ENCODE assay signal across 29 mouse cellular contexts in the genomic region with DNA sequence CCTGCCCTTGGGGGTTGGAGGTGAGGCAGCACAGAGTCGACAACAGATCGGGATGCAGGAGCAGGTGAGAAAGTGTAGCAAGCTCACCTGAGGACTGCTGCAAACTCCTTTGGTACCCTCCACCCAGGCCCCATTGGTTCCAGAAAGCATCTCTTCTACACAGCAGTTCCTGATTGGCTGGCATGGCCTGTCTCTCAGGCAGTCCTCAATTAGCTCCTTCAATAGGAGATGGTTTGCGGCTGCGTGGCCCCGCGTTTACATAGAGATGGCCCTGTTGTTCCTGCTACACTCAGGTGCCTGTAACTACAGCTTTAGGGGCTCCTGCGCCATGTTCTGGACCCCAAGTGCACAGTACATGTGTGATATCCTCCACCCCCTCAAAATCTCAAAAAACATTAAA. TPM values are rescaled to one million over a fixed set of nuclear protein-coding genes. Genes with fewer than 3 reads are reported as not detected.
DNase-seq lines count a peak whose midpoint lies in the region; TF ChIP-seq lines count a peak whose summit lies in the region.
"Had no signal": no experiment of that assay in that cellular context is flagged by ENCODE, and none has a peak within 500 bp of the region (broad histone marks: within the 10 kb centered on the region; RNA-seq: fewer than 3 reads in every experiment).

No protein-coding gene starts in this region.

- H3K9ac ChIP-seq in ES-E14 (ENCODE audit: insufficient read depth, low read depth, low read length, poor library complexity, severe bottlenecking), result no peak overlapping the region; the same call in 1 of the 2 replicates
- H3K9ac ChIP-seq: embryonic facial prominence, embryonic 13.5 days; forebrain, postnatal 0 days; hindbrain, embryonic 12.5 days; hindbrain, embryonic 15.5 days had no signal

- no peaks in the 10 kb centered on the region for H3K36me3 ChIP-seq in ES-E14 (ENCODE audit: control insufficient read depth, insufficient read depth, low read length, poor library complexity, severe bottlenecking)
- H3K36me3 ChIP-seq: embryonic facial prominence, embryonic 10.5 days; embryonic facial prominence, embryonic 13.5 days; hindbrain, embryonic 12.5 days; hindbrain, embryonic 15.5 days had no signal

- peaks cover 12 to 31% of the 10 kb centered on the region in 2 experiments for H3K4me1 ChIP-seq in ES-E14 (ENCODE audit: control insufficient read depth in 2 of 2, insufficient read depth in 2 of 2, low read length in 2 of 2, poor library complexity in 1 of 2)

- DNase-seq in retina, postnatal 1 day, result peak; percentile 15
- no peak for DNase-seq in retina, embryonic 14.5 days (ENCODE audit: low spot score)
- DNase-seq in ES-E14 (ENCODE audit: low read depth, low spot score) (no peak), ZHBTc4 (ENCODE audit: low read depth, low spot score) (peak; percentile 53)
- DNase-seq in kidney, postnatal 25 days, result no peak
- no peak for DNase-seq in adrenal gland, postnatal 36 days
- DNase-seq: adrenal gland, adult 2 months; adrenal gland, postnatal 14 days; B cell, adult 2 months; cerebellum, adult 11-12 months; cerebellum, adult 8-10 months; cerebellum, postnatal 10 days; cerebellum, postnatal 36 days; embryo, embryonic 11 days; forebrain, postnatal 0 days; gastrocnemius, adult 2 months; gastrocnemius, postnatal 14 days; heart, adult 11 months had no signal

- H3K4me3 ChIP-seq in ES-E14 (ENCODE audit: insufficient read depth in 1 of 2, low read depth in 1 of 2, low read length in 2 of 2, poor library complexity in 1 of 2, severe bottlenecking in 1 of 2), result no peak overlapping the region
- H3K4me3 ChIP-seq: embryonic facial prominence, embryonic 10.5 days; embryonic facial prominence, embryonic 13.5 days; erythroblast, embryonic 14.5 days; gastrocnemius, adult 2 months; hindbrain, embryonic 12.5 days; hindbrain, embryonic 15.5 days had no signal

- H3K9me3 ChIP-seq in ES-E14 (ENCODE audit: control insufficient read depth, insufficient read depth, low read depth, low read length), result no peaks in the 10 kb centered on the region
- H3K9me3 ChIP-seq: embryonic facial prominence, embryonic 10.5 days; embryonic facial prominence, embryonic 13.5 days; hindbrain, embryonic 12.5 days; hindbrain, embryonic 15.5 days had no signal

- no peak overlapping the region for H3K27ac ChIP-seq in ES-E14 (ENCODE audit: insufficient read depth, low read depth, low read length, poor library complexity, severe bottlenecking)
- H3K27ac ChIP-seq: embryonic facial prominence, embryonic 10.5 days; gastrocnemius, adult 2 months; hindbrain, embryonic 12.5 days; hindbrain, embryonic 15.5 days had no signal

- in situ Hi-C loops in ES-E14 (cut with MboI; ENCODE audit: low sequenced_read_pairs in 2 of 2, unreplicated experiment in 2 of 2), result no loop called here

TF ChIP-seq in ES-E14, 5 proteins besides CTCF, POLR2A, EP300 and RAD21:
- TF ChIP-seq MAFK (IDR thresholded peaks at IDR 0.05; ENCODE audit: insufficient read depth, low read depth, low read length), result no peak
- TF ChIP-seq CHD2 (IDR thresholded peaks at IDR 0.05; ENCODE audit: low read depth, low read length), result 0 out of 2 replicates have a peak, but pooled peaks have one; percentile 58
TF ChIP-seq in ES-E14: peak in this region for 1.

RNA-seq across cellular contexts. Expression of gene Gm11077, which starts 48.4 kb away (rescaled TPM):
- total RNA-seq in ES-E14 (2012; rRNA removed), result not detected in 2 replicates
- not detected for total RNA-seq in adrenal gland, postnatal 36 days (2021)
- total RNA-seq: adrenal gland, adult 2 months; adrenal gland, postnatal 14 days; CH12.LX; forebrain, postnatal 0 days; gastrocnemius, adult 2 months; gastrocnemius, postnatal 14 days; gastrocnemius, postnatal 4 days; heart, adult 8-10 months; heart, postnatal 25 days; hematopoietic stem cell, adult 5-6 weeks; MEL had no signal

RNA-seq across cellular contexts. Expression of gene Aebp2, which starts 58.2 kb away (rescaled TPM):
- 71.7 and 77.4 TPM in 2 replicates for total RNA-seq in ES-E14 (2012; rRNA removed)
- 10 to 100 TPM; 50.8 to 54.2 TPM for total RNA-seq in adrenal gland, postnatal 36 days (2021)

Comparison
In these comparisons a context has a peak if more than half of its experiments do, and no peak if none do; other contexts are left out.
1. DNase-seq: peak in retina, postnatal 1 day (single experiment) and ZHBTc4 (single experiment); none in retina, embryonic 14.5 days (single experiment), ES-E14 (single experiment), kidney, postnatal 25 days (0 of 2) and adrenal gland, postnatal 36 days (0 of 2).